Comparison of ENCODE assay signal across 22 mouse cellular contexts in genomic region chr6:100193760-100194159, GRCm38 (mm10).
DNase-seq lines count a peak whose midpoint lies in the region; ATAC-seq and TF ChIP-seq lines count a peak whose summit lies in the region.
"Had no signal": no experiment of that assay in that cellular context is flagged by ENCODE, and none has a peak within 500 bp of the region (broad histone marks: within the 10 kb centered on the region; RNA-seq: fewer than 3 reads in every experiment).

No protein-coding gene starts in this region.

- DNase-seq in heart, postnatal 0 days (ENCODE audit: low spot score): no peak
- no peak for DNase-seq in heart, postnatal 36 days
- peak; percentile 25 for DNase-seq in limb, embryonic 14.5 days (ENCODE audit: low spot score)
- no peak for DNase-seq in limb, embryonic 10.5 days (ENCODE audit: low spot score)
- DNase-seq in left cerebral cortex, postnatal 25 days (ENCODE audit: low spot score in 2 of 2): no peak
- DNase-seq: adrenal gland, adult 2 months; adrenal gland, postnatal 25 days; cerebellum, adult 18-20 months; cerebellum, adult 9-11 months; cerebellum, postnatal 36 days; gastrocnemius, postnatal 10 days; heart, adult 18-20 months; heart, postnatal 14 days had no signal

- intact Hi-C loops in heart, postnatal 36 days (cut with DNase I): no loop called here
- intact Hi-C loops in left cerebral cortex, postnatal 25 days (cut with DNase I): no loop called here

- TF ChIP-seq EP300 in heart, postnatal 0 days (IDR thresholded peaks at IDR 0.05; ENCODE audit: low read depth): no peak

- no peaks in the 10 kb centered on the region for H3K9me3 ChIP-seq in heart, postnatal 0 days (replicated peaks; ENCODE audit: control insufficient read depth, low read length)
- H3K9me3 ChIP-seq in limb, embryonic 14.5 days (ENCODE audit: control insufficient read depth, low read length): no peaks in the 10 kb centered on the region
- H3K9me3 ChIP-seq in limb, embryonic 10.5 days (replicated peaks): no peaks in the 10 kb centered on the region
- H3K9me3 ChIP-seq in intestine, embryonic 16.5 days (ENCODE audit: control insufficient read depth, low read length): no peaks in the 10 kb centered on the region
- no peaks in the 10 kb centered on the region for H3K9me3 ChIP-seq in forebrain, embryonic 16.5 days (ENCODE audit: control insufficient read depth, low read length)
- H3K9me3 ChIP-seq: embryonic facial prominence, embryonic 15.5 days; forebrain, embryonic 10.5 days; heart, embryonic 10.5 days; hindbrain, embryonic 10.5 days had no signal

- no peak for ATAC-seq in heart, postnatal 0 days (ENCODE audit: insufficient read depth, low read depth)
- ATAC-seq in limb, embryonic 14.5 days (ENCODE audit: low FRiP score, low read depth): no peak
- ATAC-seq in intestine, embryonic 16.5 days: no peak
- ATAC-seq in forebrain, embryonic 16.5 days: no peak
- ATAC-seq: forebrain, embryonic 14.5 days had no signal

- no peaks in the 10 kb centered on the region for H3K36me3 ChIP-seq in heart, postnatal 0 days (replicated peaks; ENCODE audit: control insufficient read depth, insufficient read depth, low read length)
- no peaks in the 10 kb centered on the region for H3K36me3 ChIP-seq in limb, embryonic 14.5 days (ENCODE audit: control insufficient read depth, insufficient read depth, low read length)
- H3K36me3 ChIP-seq in limb, embryonic 10.5 days: no peaks in the 10 kb centered on the region
- no peaks in the 10 kb centered on the region for H3K36me3 ChIP-seq in intestine, embryonic 16.5 days (ENCODE audit: control insufficient read depth, insufficient read depth, low read length)
- no peaks in the 10 kb centered on the region for H3K36me3 ChIP-seq in forebrain, embryonic 16.5 days (ENCODE audit: control insufficient read depth, insufficient read depth)
- H3K36me3 ChIP-seq: embryonic facial prominence, embryonic 15.5 days; forebrain, embryonic 10.5 days; heart, embryonic 10.5 days; hindbrain, embryonic 10.5 days had no signal

- no peak overlapping the region for H3K4me3 ChIP-seq in heart, postnatal 0 days (ENCODE audit: low read depth, low read length)
- H3K4me3 ChIP-seq in limb, embryonic 14.5 days (replicated peaks; ENCODE audit: low read length): no peak overlapping the region
- H3K4me3 ChIP-seq in limb, embryonic 10.5 days: no peak overlapping the region
- no peak overlapping the region for H3K4me3 ChIP-seq in intestine, embryonic 16.5 days (ENCODE audit: low read length)
- no peak overlapping the region for H3K4me3 ChIP-seq in forebrain, embryonic 16.5 days (replicated peaks; ENCODE audit: low read length)
- H3K4me3 ChIP-seq: embryonic facial prominence, embryonic 15.5 days; erythroblast, embryonic 14.5 days; forebrain, embryonic 10.5 days; heart, embryonic 10.5 days; hindbrain, embryonic 10.5 days had no signal

- H3K27ac ChIP-seq in heart, postnatal 0 days (ENCODE audit: low read depth): 0 out of 2 replicates have a peak overlapping the region, but pooled peaks have one; percentile 11
- no peak overlapping the region for H3K27ac ChIP-seq in limb, embryonic 14.5 days (replicated peaks; ENCODE audit: low read depth, low read length)
- no peak overlapping the region for H3K27ac ChIP-seq in limb, embryonic 10.5 days
- H3K27ac ChIP-seq in intestine, embryonic 16.5 days (ENCODE audit: low read length): 0 out of 2 replicates have a peak overlapping the region, but pooled peaks have one; percentile 3
- no peak overlapping the region for H3K27ac ChIP-seq in forebrain, embryonic 16.5 days (ENCODE audit: low read length)
- H3K27ac ChIP-seq: forebrain, embryonic 10.5 days; hindbrain, embryonic 10.5 days; hindbrain, embryonic 14.5 days had no signal

- no peak overlapping the region for H3K9ac ChIP-seq in heart, postnatal 0 days (replicated peaks; ENCODE audit: low read depth, low read length)
- no peak overlapping the region for H3K9ac ChIP-seq in limb, embryonic 14.5 days (ENCODE audit: low read depth, low read length, severe bottlenecking)
- H3K9ac ChIP-seq in intestine, embryonic 16.5 days (ENCODE audit: low read depth, low read length): no peak overlapping the region
- no peak overlapping the region for H3K9ac ChIP-seq in forebrain, embryonic 16.5 days (replicated peaks; ENCODE audit: low read depth, low read length)
- H3K9ac ChIP-seq: embryonic facial prominence, embryonic 15.5 days; hindbrain, embryonic 14.5 days had no signal

- H3K4me1 ChIP-seq in heart, postnatal 0 days (ENCODE audit: control insufficient read depth, insufficient read depth): peaks cover 26% of the 10 kb centered on the region
- peaks cover 47% of the 10 kb centered on the region for H3K4me1 ChIP-seq in limb, embryonic 14.5 days (ENCODE audit: control insufficient read depth, insufficient read depth, low read length)
- peaks cover 48% of the 10 kb centered on the region for H3K4me1 ChIP-seq in limb, embryonic 10.5 days
- H3K4me1 ChIP-seq in intestine, embryonic 16.5 days (ENCODE audit: control insufficient read depth, insufficient read depth, low read length): peaks cover 45% of the 10 kb centered on the region
- H3K4me1 ChIP-seq in forebrain, embryonic 16.5 days (replicated peaks; ENCODE audit: control insufficient read depth, insufficient read depth, low read length): peaks cover 13% of the 10 kb centered on the region

- H3K4me2 ChIP-seq in heart, postnatal 0 days (ENCODE audit: low read depth, low read length): no peak overlapping the region
- H3K4me2 ChIP-seq in limb, embryonic 14.5 days (replicated peaks; ENCODE audit: low read depth, low read length, severe bottlenecking): no peak overlapping the region
- no peak overlapping the region for H3K4me2 ChIP-seq in intestine, embryonic 16.5 days (ENCODE audit: low read depth, low read length)
- no peak overlapping the region for H3K4me2 ChIP-seq in forebrain, embryonic 16.5 days (ENCODE audit: low read length)
- H3K4me2 ChIP-seq: embryonic facial prominence, embryonic 15.5 days; hindbrain, embryonic 14.5 days had no signal

- no peak for TF ChIP-seq POLR2A in limb, embryonic 14.5 days (IDR thresholded peaks at IDR 0.05; ENCODE audit: borderline replicate concordance, extremely low read depth, insufficient read depth, insufficient read length)

- TF ChIP-seq CTCF in heart, postnatal 0 days (IDR thresholded peaks at IDR 0.05; ENCODE audit: low read depth): no peak

- no peaks in the 10 kb centered on the region for H3K27me3 ChIP-seq in heart, postnatal 0 days (ENCODE audit: control insufficient read depth, insufficient read depth, low read length)
- no peaks in the 10 kb centered on the region for H3K27me3 ChIP-seq in limb, embryonic 14.5 days (ENCODE audit: control insufficient read depth, insufficient read depth, low read length)
- peaks cover 73% of the 10 kb centered on the region for H3K27me3 ChIP-seq in limb, embryonic 10.5 days (ENCODE audit: low read depth, poor library complexity, severe bottlenecking)
- no peaks in the 10 kb centered on the region for H3K27me3 ChIP-seq in intestine, embryonic 16.5 days (replicated peaks; ENCODE audit: control insufficient read depth, insufficient read depth, low read length)
- no peaks in the 10 kb centered on the region for H3K27me3 ChIP-seq in forebrain, embryonic 16.5 days (replicated peaks; ENCODE audit: control insufficient read depth, insufficient read depth, low read length)
- H3K27me3 ChIP-seq: embryonic facial prominence, embryonic 15.5 days had no signal

- WGBS in heart, postnatal 0 days: 57% methylated on average over 7 of the region's 7 CpGs
- WGBS in limb, embryonic 14.5 days: 19% methylated on average over 7 of the region's 7 CpGs
- WGBS in limb, embryonic 10.5 days: 49% methylated on average over 7 of the region's 7 CpGs
- 26% methylated on average over 7 of the region's 7 CpGs for WGBS in intestine, embryonic 16.5 days
- 71% methylated on average over 7 of the region's 7 CpGs for WGBS in forebrain, embryonic 16.5 days

Comparison
In these comparisons a context has a peak if more than half of its experiments do, and no peak if none do; other contexts are left out.
1. H3K27ac ChIP-seq: peak in heart, postnatal 0 days (single experiment) and intestine, embryonic 16.5 days (single experiment); none in limb, embryonic 14.5 days (single experiment), limb, embryonic 10.5 days (single experiment) and forebrain, embryonic 16.5 days (single experiment).